Mouse (Mus musculus) heart, embryonic 12.5 days (tissue): ENCODE measurements at regions not wholly inside any gene's neighbourhood (a gene's known extent, or its start where the extent isn't known, plus 50 kb on each side); places are given as distances from the start of the nearest gene placed in this dataset.

Source experiments
- ATAC-seq: fragments of 200-750 bp; cut with Nextera tagmentation; 2 replicates; pipeline ENCODE4 v1.8.0; 2017; ENCODE audit warnings: moderate TSS enrichment, moderate library complexity; ENCODE audit not compliant: insufficient number of reproducible peaks, low FRiP score
- H3K27ac ChIP-seq: fragments of 300-500 bp; sonication (generic); 2 replicates; pipeline ENCODE4 v1.5.1; 2016; ENCODE audit warnings: mild to moderate bottlenecking, moderate library complexity; ENCODE audit not compliant: poor library complexity, severe bottlenecking
- H3K27me3 ChIP-seq: fragments of 300-500 bp; sonication (generic); replicated peaks from 2 replicates; pipeline ENCODE4 v1.6.1; 2016; ENCODE audit warnings: mild to moderate bottlenecking, moderate library complexity
- H3K36me3 ChIP-seq: fragments of 300-500 bp; sonication (generic); 2 replicates; pipeline ENCODE4 v1.6.1; 2016; ENCODE audit warnings: mild to moderate bottlenecking, moderate library complexity
- H3K4me1 ChIP-seq: fragments of 300-500 bp; sonication (generic); replicated peaks from 2 replicates; pipeline ENCODE4 v1.6.1; 2016; ENCODE audit warnings: mild to moderate bottlenecking
- H3K4me2 ChIP-seq: fragments of 300-500 bp; sonication (generic); 2 replicates; pipeline ENCODE4 v1.6.1; 2016; ENCODE audit warnings: mild to moderate bottlenecking, moderate library complexity
- H3K4me3 ChIP-seq: fragments of 300-500 bp; sonication (generic); 2 replicates; pipeline ENCODE4 v1.5.1; 2016; ENCODE audit warnings: mild to moderate bottlenecking
- H3K9ac ChIP-seq: fragments of 300-500 bp; sonication (generic); 2 replicates; pipeline ENCODE4 v1.6.1; 2016; ENCODE audit warnings: mild to moderate bottlenecking, moderate library complexity
- H3K9me3 ChIP-seq: fragments of 300-500 bp; sonication (generic); replicated peaks from 2 replicates; pipeline ENCODE4 v1.6.1; 2016; ENCODE audit warnings: mild to moderate bottlenecking, moderate library complexity
- WGBS: fragments of 180-500 bp; shearing (Covaris S2); methylation state at CpG from one replicate; pipeline ENCODE4 v1.1.7; 2016; 5-methylcytosine and 5-hydroxymethylcytosine counted together

DNA sequence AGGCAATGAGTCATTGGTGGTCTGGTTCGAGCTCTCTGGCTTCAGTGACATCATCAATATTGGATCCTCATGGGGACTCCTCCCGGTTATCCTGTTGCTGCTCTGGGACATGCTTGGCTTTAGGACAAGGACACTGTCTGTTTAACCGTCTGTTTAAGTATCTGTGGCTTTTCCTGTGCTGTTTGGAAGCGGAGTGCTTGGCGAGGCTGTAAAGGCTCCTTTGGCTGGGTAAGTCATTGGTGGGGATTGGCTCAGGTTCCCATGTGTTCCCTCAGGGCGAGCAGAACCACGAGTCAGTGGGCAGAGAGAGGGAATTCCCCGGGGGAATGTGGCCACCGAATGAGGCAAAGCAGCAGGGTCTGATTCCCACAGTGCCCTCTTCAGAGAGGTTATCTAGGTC lies 69.4 kb upstream of the Rxra start:
- WGBS = 60% methylated on average over 9 of the region's 9 CpGs
- Histone ChIP-seq H3K36me3 (no peaks in the 10 kb centered on the region), H3K9ac (no peak overlapping the region), H3K27me3 (peaks cover 35% of the 10 kb centered on the region), H3K27ac (no peak overlapping the region), H3K9me3 (no peaks in the 10 kb centered on the region), H3K4me3 (no peak overlapping the region), H3K4me1 (peaks cover 11% of the 10 kb centered on the region), H3K4me2 (no peak overlapping the region)
- no peak for ATAC-seq

DNA sequence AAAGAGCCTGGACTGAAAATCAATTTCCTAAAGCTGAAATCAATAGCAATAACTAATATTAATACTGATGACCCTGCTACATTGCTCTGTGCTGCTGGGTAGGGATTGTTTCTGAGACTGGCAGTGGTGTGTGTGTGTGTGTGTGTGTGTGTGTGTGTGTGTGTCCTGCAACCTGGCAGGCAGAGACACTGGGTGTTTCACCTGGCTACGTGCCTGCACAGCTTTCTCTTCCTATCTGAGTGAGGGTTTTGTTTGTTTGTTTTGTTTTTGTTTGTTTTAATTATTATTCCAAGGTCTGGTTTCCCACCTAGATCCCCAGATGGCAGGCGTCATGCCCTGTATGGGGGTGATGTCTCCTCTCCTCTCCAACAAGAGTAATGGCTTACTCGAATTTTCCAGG lies 54.5 kb upstream of the Rxra start:
- no peak overlapping the region for H3K9ac ChIP-seq
- 54% methylated on average over 3 of the region's 3 CpGs for WGBS
- ATAC-seq = no peak
- peaks cover 18% of the 10 kb centered on the region for H3K27me3 ChIP-seq
- H3K4me3 ChIP-seq = no peak overlapping the region
- H3K27ac ChIP-seq = no peak overlapping the region
- H3K4me2 ChIP-seq = no peak overlapping the region
- no peaks in the 10 kb centered on the region for H3K36me3 ChIP-seq
- H3K9me3 ChIP-seq = no peaks in the 10 kb centered on the region
- H3K4me1 ChIP-seq = peaks cover 13% of the 10 kb centered on the region; the same call in 1 of the 2 replicates

DNA sequence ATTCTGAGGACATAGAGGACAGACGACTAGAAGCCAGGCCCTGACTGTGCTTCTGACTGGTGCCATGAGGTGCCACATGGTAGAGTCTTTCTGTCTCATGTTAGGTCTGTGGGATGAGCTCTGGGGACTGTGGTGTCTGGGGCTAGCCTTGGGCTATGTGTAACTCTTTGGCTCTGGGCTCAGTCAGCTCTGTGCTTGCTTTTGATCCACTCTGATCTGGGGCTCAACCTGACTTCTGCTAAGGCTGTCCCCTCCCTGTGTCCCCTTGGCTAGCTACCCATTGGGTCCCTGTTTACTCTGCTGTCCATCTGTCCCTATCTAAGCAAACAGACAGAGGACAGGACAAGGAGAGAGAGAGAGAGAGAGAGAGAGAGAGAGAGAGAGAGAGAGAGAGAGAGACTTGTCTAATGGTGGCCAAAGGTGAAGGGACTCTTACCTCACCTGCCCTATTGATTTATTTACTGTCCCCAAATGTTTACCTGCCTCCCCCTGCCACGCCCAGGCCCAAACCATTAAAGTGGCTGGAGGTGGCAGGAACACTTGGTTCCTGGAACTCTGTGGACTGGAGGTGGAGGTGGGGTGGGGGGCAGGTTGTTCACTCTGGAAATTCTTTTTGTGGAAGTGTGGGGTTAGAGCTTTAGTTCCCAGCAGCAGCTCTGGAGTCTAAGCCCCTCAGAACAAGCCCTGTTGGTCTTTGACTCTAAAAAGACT lies 51.4 kb upstream of the Rxra start:
- 73% methylated on average over 2 of the region's 2 CpGs for WGBS
- peaks cover 6% of the 10 kb centered on the region; the same call in 1 of the 2 replicates for H3K4me1 ChIP-seq
- no peak overlapping the region for H3K27ac ChIP-seq
- no peak overlapping the region for H3K9ac ChIP-seq
- no peak for ATAC-seq
- H3K27me3 ChIP-seq = peaks cover 9% of the 10 kb centered on the region
- H3K4me3 ChIP-seq = no peak overlapping the region
- H3K4me2 ChIP-seq = no peak overlapping the region
- H3K9me3 ChIP-seq = no peaks in the 10 kb centered on the region
- H3K36me3 ChIP-seq = no peaks in the 10 kb centered on the region
